Mouse (Mus musculus): ENCODE measurements around the gene Vti1b.
A peak's percentile ranks its signal among the peaks of the same experiment; 100 is the strongest.

The Vti1b gene

GRCm38 (mm10) chr12:79136949-79137348 is 35.5 kb downstream of the Vti1b start:
- DNase-seq: no peak

DNA sequence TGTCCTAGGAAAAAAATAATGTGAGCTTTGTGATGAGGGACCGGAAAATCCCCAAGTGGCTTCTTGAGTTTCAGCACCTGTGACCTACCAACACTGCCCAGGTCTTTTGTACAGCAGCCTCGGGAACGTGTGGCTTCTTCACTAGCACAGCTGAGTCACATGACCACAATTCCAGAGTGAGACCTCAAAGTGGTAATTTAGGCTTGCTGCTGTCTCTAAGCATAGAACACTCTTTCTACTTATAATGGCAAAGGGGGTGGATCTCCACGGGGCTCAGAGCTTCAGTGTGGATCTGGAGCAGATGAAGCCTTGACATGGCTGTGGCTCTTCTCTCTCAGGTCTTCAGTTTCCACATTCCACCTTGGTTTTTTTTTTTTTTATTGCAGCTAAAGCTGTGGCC is 37.4 kb downstream of the Vti1b start:
- peak; percentile 20 for DNase-seq

GRCm38 (mm10) chr12:79134676-79135075 is 37.8 kb downstream of the Vti1b start:
- no peak for DNase-seq

- no peak for DNase-seq
Observed at GRCm38 (mm10) chr12:79131706-79132460, 40.6 kb downstream of the Vti1b start.

DNA sequence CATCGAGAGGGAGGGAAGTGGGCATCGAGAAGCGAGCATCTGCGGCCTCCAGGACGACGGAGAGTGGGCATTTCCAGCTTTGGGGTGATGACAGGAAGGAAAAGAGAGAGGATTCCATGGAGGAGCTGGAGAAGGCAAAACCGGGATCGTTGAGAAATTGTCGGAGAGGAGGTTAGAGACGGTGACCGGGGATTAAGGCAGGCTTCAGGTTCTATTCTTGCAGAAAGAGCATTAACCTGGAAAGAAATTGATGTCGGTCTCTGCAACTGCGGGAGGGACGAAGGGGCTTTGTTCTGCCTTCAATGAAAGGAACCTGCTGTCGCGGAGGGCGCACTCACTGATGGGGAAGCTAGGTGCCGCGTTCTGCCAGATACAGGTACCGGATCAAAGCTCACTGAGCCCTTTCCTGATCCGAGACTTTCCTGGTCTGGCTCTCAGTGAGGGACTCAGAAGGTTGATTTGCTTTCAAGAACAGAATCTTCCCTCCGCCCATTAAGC is 41.2 kb downstream of the Vti1b start:
- no peak for DNase-seq

DNA sequence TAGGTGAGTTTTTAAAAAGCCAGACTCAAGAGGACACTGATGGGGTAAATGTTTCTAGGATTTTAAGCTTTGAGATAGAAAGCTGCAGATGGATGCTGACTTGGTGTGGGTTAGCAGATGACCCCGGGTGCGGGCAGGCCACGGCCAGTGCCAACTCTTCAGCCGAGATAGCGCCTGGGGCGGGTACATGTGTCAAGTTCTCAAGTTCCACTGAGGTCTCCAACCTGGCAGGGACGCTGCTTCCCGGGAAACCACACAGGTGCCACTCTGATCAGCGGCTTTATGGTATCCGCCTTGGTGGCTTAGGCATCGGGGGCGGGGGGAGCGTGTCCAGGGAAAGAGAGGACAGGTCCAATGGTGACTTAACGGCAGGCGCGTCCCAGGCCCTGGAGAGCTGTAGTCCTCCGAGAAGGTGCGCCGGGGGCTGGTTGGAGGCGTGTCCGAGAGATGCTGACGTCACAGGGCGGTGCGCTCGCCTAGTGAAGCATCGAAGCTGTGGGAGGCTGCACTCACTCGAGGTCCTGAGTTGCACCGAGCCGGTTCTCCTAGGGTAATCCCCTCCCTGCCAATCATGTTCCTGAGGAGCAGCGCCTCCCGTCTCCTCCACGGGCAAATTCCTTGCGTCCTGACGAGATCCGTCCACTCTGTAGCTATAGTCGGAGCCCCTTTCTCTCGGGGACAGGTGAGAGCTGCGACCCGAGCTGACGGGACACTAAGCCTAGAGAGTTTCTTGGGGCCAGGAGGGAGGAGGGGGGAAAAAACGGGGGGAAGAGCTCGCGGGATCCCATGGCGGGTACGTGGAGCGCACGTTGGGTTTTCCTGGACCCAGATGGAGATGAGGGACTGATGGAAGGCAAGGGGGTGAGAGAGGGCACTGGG is 41.9 kb downstream of the Vti1b start, which contains the start of gene Arg2:
Gene Arg2, plus strand, starts transcription at position 479 of the 879 bp plus-strand sequence.
- DNase-seq: peak; percentile 86

GRCm38 (mm10) chr12:79122820-79123219 is 49.6 kb downstream of the Vti1b start:
- DNase-seq: no peak

- no peak for DNase-seq
Observed at GRCm38 (mm10) chr12:79118991-79119390, 53.5 kb downstream of the Vti1b start.

Measured in kidney, adult 18-20 months (tissue).